Mouse (Mus musculus): ENCODE data around the gene Ptpn14.

- TF ChIP-seq POLR2A (IDR thresholded peaks at IDR 0.05; ENCODE audit: control insufficient read depth, extremely low read depth, insufficient read depth, low read length, poor library complexity) (no peak), CTCF (IDR thresholded peaks at IDR 0.05; ENCODE audit: borderline replicate concordance, control insufficient read depth, extremely low read depth, insufficient read depth, low read length, poor library complexity) (no peak)
Observed at GRCm38 (mm10) chr1:189717546-189717945, 10.5 kb upstream of the Ptpn14 start.

Data from thymus, adult 2 months (tissue).